Mouse (Mus musculus): ENCODE results near the gene Man2a2.

DNA sequence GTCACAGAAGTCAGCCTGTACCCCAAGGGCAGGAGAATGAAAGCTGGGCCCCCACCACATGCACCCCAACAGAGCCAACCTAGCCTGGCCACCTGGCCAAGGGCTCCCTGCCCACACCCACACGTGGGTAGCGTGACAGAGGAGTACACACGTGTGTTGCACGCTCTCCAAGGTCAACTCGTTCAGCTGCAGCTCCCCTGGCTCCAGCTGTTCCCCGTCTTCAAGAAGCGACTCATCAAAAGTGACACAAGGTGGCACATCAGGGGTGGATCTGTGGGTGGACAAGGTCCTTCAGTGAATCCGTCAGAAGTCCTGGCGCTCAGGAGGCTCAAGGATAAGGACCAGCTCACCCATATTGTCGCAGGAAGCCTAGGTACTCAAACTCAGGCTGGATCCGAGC is 11.7 kb upstream of the Man2a2 start:
- TF ChIP-seq EP300 (IDR thresholded peaks at IDR 0.05; ENCODE audit: low read depth) (no peak), CTCF (IDR thresholded peaks at IDR 0.05; ENCODE audit: low read depth) (no peak)

Measured in liver, embryonic 14.5 days (tissue).